Mouse (Mus musculus) kidney, embryonic 14.5 days (tissue): ENCODE measurements around the gene Pef1. TPM values are rescaled to one million over a fixed set of nuclear protein-coding genes. Genes with fewer than 3 reads are reported as not detected.

Source experiments
- ATAC-seq: fragments of 200-750 bp; cut with Nextera tagmentation; 2 replicates; pipeline ENCODE4 v1.8.0; 2017; ENCODE audit warnings: moderate number of reproducible peaks, mild to moderate bottlenecking, moderate TSS enrichment, moderate library complexity; ENCODE audit not compliant: low FRiP score, low TSS enrichment
- H3K27ac ChIP-seq: fragments of 300-500 bp; sonication (generic); 2 replicates; pipeline ENCODE4 v1.5.1; 2014; ENCODE audit warnings: low read depth, mild to moderate bottlenecking, low read length, moderate library complexity, mixed read lengths
- H3K27me3 ChIP-seq: fragments of 300-500 bp; sonication (generic); 2 replicates; pipeline ENCODE4 v1.6.1; 2014; ENCODE audit warnings: mild to moderate bottlenecking, low read length; ENCODE audit not compliant: control insufficient read depth, insufficient read depth
- H3K36me3 ChIP-seq: fragments of 300-500 bp; sonication (generic); 2 replicates; pipeline ENCODE4 v1.6.1; 2014; ENCODE audit warnings: low read length, mixed read lengths; ENCODE audit not compliant: control insufficient read depth, insufficient read depth
- H3K4me1 ChIP-seq: fragments of 300-500 bp; sonication (generic); 2 replicates; pipeline ENCODE4 v1.6.1; 2014; ENCODE audit warnings: low read length, mixed read lengths; ENCODE audit not compliant: control insufficient read depth, insufficient read depth
- H3K4me2 ChIP-seq: fragments of 300-500 bp; sonication (generic); replicated peaks from 2 replicates; pipeline ENCODE4 v1.6.1; 2014; ENCODE audit warnings: low read depth, mild to moderate bottlenecking, low read length
- H3K4me3 ChIP-seq: fragments of 300-500 bp; sonication (generic); 2 replicates; pipeline ENCODE4 v1.5.1; 2014; ENCODE audit warnings: mild to moderate bottlenecking, low read length
- H3K9ac ChIP-seq: fragments of 300-500 bp; sonication (generic); 2 replicates; pipeline ENCODE4 v1.6.1; 2014; ENCODE audit warnings: low read depth, mild to moderate bottlenecking, low read length, moderate library complexity
- H3K9me3 ChIP-seq: fragments of 300-500 bp; sonication (generic); 2 replicates; pipeline ENCODE4 v1.6.1; 2016; ENCODE audit warnings: low read length; ENCODE audit not compliant: control insufficient read depth
- WGBS: fragments of 180-500 bp; shearing (Covaris S2); extraction: QIAGEN DNeasy Blood & Tissue Kit; methylation state at CpG from one replicate; pipeline ENCODE4 v1.1.7; 2014; 5-methylcytosine and 5-hydroxymethylcytosine counted together
- polyA plus RNA-seq: library from polyadenylated mRNA; unstranded; fragments of >200 nt; fragmentation: Nextera tagmentation; extraction: Ambion mirVana; gene quantifications from 2 replicates; pipeline ENCODE4 v1.2.1, GENCODE M21; 2014

The Pef1 gene
- polyA plus RNA-seq: 77.3 and 85.9 TPM in 2 replicates

- Histone ChIP-seq H3K36me3 (no peaks in the 10 kb centered on the region), H3K4me3 (no peak within 1 kb of the TSS), H3K4me2 (no peak within 1 kb of the TSS), H3K27me3 (no peaks in the 10 kb centered on the region), H3K27ac (no peak within 1 kb of the TSS), H3K9me3 (0 out of 2 replicates have a peak, but pooled peaks cover 2% of the 10 kb centered on the region), H3K4me1 (0 out of 2 replicates have a peak, but pooled peaks cover 3% of the 10 kb centered on the region), H3K9ac (no peak within 1 kb of the TSS)
- ATAC-seq: no peak
- 13% methylated on average over 6 of the region's 6 CpGs for WGBS
These were observed at the start of gene Pef1 for GRCm38 (mm10) chr4:130102111-130102651. Gene Pef1, plus strand, starts transcription at chr4:130102558.

GRCm38 (mm10) chr4:130053111-130053510 lies 49.2 kb upstream of the Pef1 start:
- Histone ChIP-seq H3K36me3 (no peaks in the 10 kb centered on the region; the same call in 1 of the 2 replicates), H3K4me1 (peaks cover 7% of the 10 kb centered on the region), H3K27ac (no peak overlapping the region), H3K27me3 (no peaks in the 10 kb centered on the region), H3K9me3 (0 out of 2 replicates have a peak, but pooled peaks cover 2% of the 10 kb centered on the region), H3K4me2 (no peak overlapping the region), H3K4me3 (no peak overlapping the region), H3K9ac (no peak overlapping the region)
- WGBS: 92% methylated on average over 9 of the region's 9 CpGs
- ATAC-seq: no peak

- H3K27me3 ChIP-seq: no peaks in the 10 kb centered on the region
- WGBS: 50% methylated on average over 1 of the region's 1 CpGs
- peaks cover 3% of the 10 kb centered on the region; the same call in 1 of the 2 replicates for H3K36me3 ChIP-seq
- H3K4me3 ChIP-seq: no peak overlapping the region
- peaks cover 5% of the 10 kb centered on the region for H3K4me1 ChIP-seq
- 0 out of 2 replicates have a peak, but pooled peaks cover 2% of the 10 kb centered on the region for H3K9me3 ChIP-seq
- ATAC-seq: no peak
- no peak overlapping the region for H3K9ac ChIP-seq
- H3K4me2 ChIP-seq: no peak overlapping the region
- no peak overlapping the region for H3K27ac ChIP-seq
These were observed 47.6 kb upstream of the Pef1 start for GRCm38 (mm10) chr4:130054727-130055126.

- Histone ChIP-seq H3K4me3 (no peak overlapping the region), H3K27ac (no peak overlapping the region), H3K36me3 (peaks cover 3% of the 10 kb centered on the region; the same call in 1 of the 2 replicates), H3K27me3 (no peaks in the 10 kb centered on the region), H3K4me1 (no peaks in the 10 kb centered on the region; the same call in 1 of the 2 replicates), H3K9me3 (0 out of 2 replicates have a peak, but pooled peaks cover 2% of the 10 kb centered on the region), H3K4me2 (no peak overlapping the region), H3K9ac (no peak overlapping the region)
- WGBS: 75% methylated on average over 14 of the region's 14 CpGs
- ATAC-seq: no peak
These were observed 47.0 kb upstream of the Pef1 start for GRCm38 (mm10) chr4:130055160-130056010.

- 0 out of 2 replicates have a peak, but pooled peaks cover 2% of the 10 kb centered on the region for H3K9me3 ChIP-seq
- H3K4me1 ChIP-seq: no peaks in the 10 kb centered on the region
- no peak overlapping the region for H3K9ac ChIP-seq
- no peak overlapping the region for H3K4me3 ChIP-seq
- WGBS: 48% methylated on average over 3 of the region's 3 CpGs
- ATAC-seq: no peak
- no peaks in the 10 kb centered on the region for H3K27me3 ChIP-seq
- no peak overlapping the region for H3K27ac ChIP-seq
- H3K36me3 ChIP-seq: peaks cover 3% of the 10 kb centered on the region; the same call in 1 of the 2 replicates
- H3K4me2 ChIP-seq: no peak overlapping the region
These were observed 46.4 kb upstream of the Pef1 start for GRCm38 (mm10) chr4:130056011-130056322.

- H3K36me3 ChIP-seq: peaks cover 3% of the 10 kb centered on the region; the same call in 1 of the 2 replicates
- 0 out of 2 replicates have a peak, but pooled peaks cover 2% of the 10 kb centered on the region for H3K9me3 ChIP-seq
- H3K9ac ChIP-seq: no peak overlapping the region
- H3K27ac ChIP-seq: no peak overlapping the region
- WGBS: 60% methylated on average over 3 of the region's 3 CpGs
- H3K27me3 ChIP-seq: no peaks in the 10 kb centered on the region
- H3K4me1 ChIP-seq: no peaks in the 10 kb centered on the region
- H3K4me3 ChIP-seq: no peak overlapping the region
- ATAC-seq: no peak
- H3K4me2 ChIP-seq: no peak overlapping the region
These were observed 45.9 kb upstream of the Pef1 start for GRCm38 (mm10) chr4:130056471-130056870.

- no peak for ATAC-seq
- H3K4me2 ChIP-seq: no peak overlapping the region
- H3K27ac ChIP-seq: no peak overlapping the region
- H3K36me3 ChIP-seq: peaks cover 3% of the 10 kb centered on the region; the same call in 1 of the 2 replicates
- no peaks in the 10 kb centered on the region for H3K4me1 ChIP-seq
- H3K9ac ChIP-seq: no peak overlapping the region
- no peaks in the 10 kb centered on the region for H3K27me3 ChIP-seq
- no peaks in the 10 kb centered on the region for H3K9me3 ChIP-seq
- no peak overlapping the region for H3K4me3 ChIP-seq
These were observed 41.4 kb upstream of the Pef1 start for GRCm38 (mm10) chr4:130060937-130061336.

- H3K4me1 ChIP-seq: no peaks in the 10 kb centered on the region
- no peak overlapping the region for H3K9ac ChIP-seq
- no peak for ATAC-seq
- no peaks in the 10 kb centered on the region for H3K27me3 ChIP-seq
- no peaks in the 10 kb centered on the region for H3K9me3 ChIP-seq
- WGBS: 53% methylated on average over 7 of the region's 7 CpGs
- no peak overlapping the region for H3K27ac ChIP-seq
- no peak overlapping the region for H3K4me3 ChIP-seq
- no peak overlapping the region for H3K4me2 ChIP-seq
- peaks cover 3% of the 10 kb centered on the region; the same call in 1 of the 2 replicates for H3K36me3 ChIP-seq
These were observed 39.2 kb upstream of the Pef1 start for GRCm38 (mm10) chr4:130063191-130063590.

- Histone ChIP-seq H3K9me3 (no peaks in the 10 kb centered on the region), H3K36me3 (no peaks in the 10 kb centered on the region), H3K4me1 (no peaks in the 10 kb centered on the region), H3K27me3 (no peaks in the 10 kb centered on the region), H3K27ac (no peak overlapping the region), H3K4me2 (no peak overlapping the region), H3K9ac (no peak overlapping the region), H3K4me3 (no peak overlapping the region)
- ATAC-seq: no peak
- WGBS: 15% methylated on average over 8 of the region's 8 CpGs
These were observed 35.5 kb upstream of the Pef1 start for GRCm38 (mm10) chr4:130066816-130067215.
